Mouse (Mus musculus) adrenal gland, postnatal 36 days (tissue): ENCODE data around the gene Plcb1. TPM values are rescaled to one million over a fixed set of nuclear protein-coding genes. Genes with fewer than 3 reads are reported as not detected.

Source experiments
- DNase-seq, 2 experiments: peaks; one replicate each; pipeline ENCODE4 v3.0.0; 2021; ENCODE audit warnings: mixed read lengths in 1 of 2
- total RNA-seq, 2 experiments: library from RNA; stranded (reverse); gene quantifications; 2 replicates each; pipeline ENCODE4 v1.2.3; 2021

Plcb1 gene
- total RNA-seq, 2 experiments from 2014 or later = 87.4 to 93.4 TPM

DNA sequence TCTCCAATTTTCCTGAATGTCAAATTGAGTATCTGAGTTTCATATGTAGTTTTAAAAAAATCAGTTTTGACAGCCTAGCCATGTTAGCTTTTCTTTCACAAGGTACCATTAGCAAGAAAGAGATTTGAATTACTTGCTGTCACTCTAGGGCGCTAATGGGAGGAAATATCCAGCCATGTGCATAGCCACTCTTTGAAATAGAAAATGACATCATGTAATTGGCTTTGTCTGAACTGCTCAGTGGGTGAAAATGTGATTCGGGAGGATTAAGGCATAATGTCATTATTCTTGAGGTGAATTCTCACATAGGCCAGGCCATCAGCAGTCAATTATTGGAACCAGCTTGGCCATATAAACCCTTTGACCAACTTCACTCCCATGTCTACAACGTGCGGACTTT lies 285.5 kb downstream of the Plcb1 start:
- no peak for DNase-seq

DNA sequence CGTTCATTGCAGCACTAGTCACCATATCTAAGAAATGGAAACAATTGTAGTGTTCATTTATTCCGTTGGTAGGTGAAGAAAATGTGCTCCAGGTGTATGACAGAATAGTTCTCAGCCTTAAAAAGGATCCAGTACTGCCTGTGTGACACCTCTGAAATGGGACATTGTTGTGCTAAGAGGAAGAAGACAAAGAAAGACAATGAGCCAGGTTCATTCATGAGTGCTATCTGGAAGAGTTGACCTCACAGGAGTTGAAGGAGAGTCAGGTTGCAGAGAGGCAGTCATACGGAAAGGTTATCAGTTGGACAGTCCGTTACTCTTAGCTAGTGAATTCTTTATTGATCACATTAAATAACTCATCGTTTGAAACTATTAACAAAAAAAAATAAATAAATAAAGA lies 286.6 kb downstream of the Plcb1 start:
- DNase-seq = no peak

- no peak for DNase-seq
These were observed 287.1 kb downstream of the Plcb1 start for GRCm38 (mm10) chr2:135073014-135073413.

DNA sequence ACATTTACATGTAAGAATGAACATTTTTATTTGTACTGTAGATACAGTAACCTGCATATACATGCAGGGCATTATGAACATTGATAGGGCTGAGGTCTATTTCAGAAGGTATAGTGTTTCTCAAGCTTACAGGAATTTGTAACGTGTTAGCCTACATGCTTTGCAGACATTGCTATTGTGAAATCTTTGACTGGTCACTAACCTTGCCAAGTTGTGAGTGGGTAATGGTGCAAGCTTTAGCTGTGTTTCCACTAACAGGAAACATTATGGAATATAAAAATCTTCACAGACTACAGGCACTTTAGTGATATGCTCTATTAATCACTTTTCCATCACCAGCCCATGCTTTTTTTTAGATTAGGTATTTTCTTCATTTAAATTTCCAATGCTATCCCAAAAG lies 289.5 kb downstream of the Plcb1 start:
- DNase-seq = no peak

GRCm38 (mm10) chr2:135092588-135093162 lies 306.8 kb downstream of the Plcb1 start:
- peak in 1 of 2 experiments; percentile 18 for DNase-seq

GRCm38 (mm10) chr2:135101292-135101691 lies 315.4 kb downstream of the Plcb1 start:
- DNase-seq = no peak

- no peak for DNase-seq
These were observed 316.1 kb downstream of the Plcb1 start for GRCm38 (mm10) chr2:135101943-135102342.

DNA sequence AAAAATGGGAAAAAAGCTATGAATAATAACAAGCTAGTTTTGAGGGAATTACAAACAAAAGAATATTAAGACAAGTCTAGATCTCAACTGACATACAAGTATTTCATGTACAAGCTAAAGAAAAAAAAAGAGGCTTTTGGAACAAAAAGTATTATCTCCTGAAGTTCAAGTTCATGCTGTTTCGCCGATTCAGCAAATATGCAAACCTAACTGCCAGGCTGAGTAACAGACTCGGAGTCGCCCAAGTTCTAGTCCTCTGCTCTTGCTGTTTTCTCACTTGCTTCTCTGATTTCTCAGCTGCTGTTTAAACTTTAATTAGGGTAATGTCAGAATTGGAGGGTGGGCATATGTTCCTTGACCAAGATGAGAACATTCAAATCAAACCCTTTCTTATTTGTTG lies 320.8 kb downstream of the Plcb1 start:
- no peak for DNase-seq

DNA sequence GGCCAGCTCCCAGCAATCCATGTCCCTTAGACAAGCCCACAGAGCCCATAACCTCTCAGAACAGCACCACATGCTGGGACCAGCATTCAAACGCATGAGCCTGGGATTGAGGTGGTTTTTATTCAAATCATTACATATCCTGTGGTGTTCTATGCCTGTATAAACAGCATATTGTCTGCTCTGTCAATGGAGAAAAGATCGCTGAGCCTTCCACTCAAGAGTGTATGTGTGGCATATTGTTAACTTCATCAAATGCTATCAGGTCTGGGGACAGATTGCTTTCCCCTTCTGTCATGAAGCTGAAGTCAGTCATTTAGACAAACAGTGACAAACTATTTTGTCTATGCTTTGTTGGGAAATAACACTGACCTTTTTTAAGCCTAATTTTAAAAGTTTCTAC lies 322.7 kb downstream of the Plcb1 start:
- no peak for DNase-seq

DNA sequence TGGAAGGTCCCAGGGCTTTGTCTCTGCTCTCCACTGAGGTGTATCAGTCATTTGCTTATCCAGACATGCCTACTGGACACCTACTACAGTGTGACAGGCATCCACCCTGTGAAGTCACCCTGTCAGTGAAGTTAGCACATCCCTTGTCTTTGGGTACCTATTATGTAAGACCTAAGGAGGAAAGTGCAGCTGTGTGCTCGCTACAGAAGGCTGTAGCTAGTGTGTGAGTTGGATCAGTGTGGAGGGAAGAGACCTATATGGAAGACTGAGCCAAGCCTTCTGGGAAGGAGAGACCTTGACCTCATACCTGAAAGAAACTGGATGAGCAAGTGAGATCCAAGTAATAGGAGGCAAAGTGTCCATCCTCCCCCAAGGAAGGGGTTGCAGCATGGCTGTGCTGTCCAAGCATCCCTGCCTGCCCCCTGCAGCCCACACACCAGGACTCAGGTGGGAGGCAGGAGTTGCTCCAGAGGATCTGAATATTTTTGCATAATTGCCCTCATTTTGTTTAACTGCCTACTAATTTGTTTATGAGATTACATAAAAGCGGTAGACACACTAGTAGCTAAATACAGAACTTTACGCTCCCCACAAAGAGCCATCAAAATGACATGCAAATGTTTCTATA lies 328.7 kb downstream of the Plcb1 start:
- no peak for DNase-seq

- DNase-seq = no peak
These were observed 337.2 kb downstream of the Plcb1 start for GRCm38 (mm10) chr2:135123057-135123456.

- DNase-seq = no peak
These were observed 338.0 kb downstream of the Plcb1 start for GRCm38 (mm10) chr2:135123695-135124343.

DNA sequence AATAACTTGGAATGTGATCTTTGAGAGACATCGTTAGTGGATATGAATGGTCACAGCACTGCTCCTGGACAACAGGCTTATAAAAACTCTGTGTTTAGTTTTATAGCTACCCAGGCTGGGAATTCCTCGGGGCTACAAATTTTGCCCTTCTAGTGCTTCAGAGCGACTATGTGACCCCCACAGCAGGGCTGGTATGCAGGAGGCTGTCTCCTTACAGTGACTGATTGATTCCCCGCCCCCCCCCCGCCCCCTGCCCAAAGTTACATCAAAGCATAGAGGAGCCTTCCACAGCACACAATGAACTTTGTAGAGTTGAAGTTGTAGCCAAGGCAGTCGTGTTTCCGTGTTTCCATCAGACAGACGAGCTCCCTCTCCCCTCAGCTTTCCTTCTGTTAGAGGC lies 354.7 kb downstream of the Plcb1 start:
- DNase-seq = no peak

- DNase-seq = no peak
These were observed 366.4 kb downstream of the Plcb1 start for GRCm38 (mm10) chr2:135152289-135152688.

- DNase-seq = no peak
These were observed 367.4 kb downstream of the Plcb1 start for GRCm38 (mm10) chr2:135153248-135153647.

DNA sequence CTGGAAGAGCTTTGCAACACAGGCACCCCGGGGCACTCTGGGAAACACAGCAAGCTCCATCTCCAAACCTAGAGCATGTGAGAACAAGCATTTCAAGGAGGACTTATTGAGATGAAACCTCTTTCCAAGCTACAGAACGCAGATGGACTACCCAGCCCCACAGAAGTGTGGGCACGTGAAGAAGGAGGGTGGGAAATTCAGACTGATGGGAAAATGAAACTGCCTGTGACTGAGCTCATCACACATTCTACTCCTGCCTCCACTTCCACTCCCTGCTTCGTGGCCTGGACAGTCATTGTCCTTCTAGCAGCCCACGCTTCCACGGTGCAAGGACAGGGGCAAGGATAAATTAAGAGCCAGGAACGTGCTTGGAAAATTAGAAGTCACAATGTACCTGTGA lies 370.2 kb downstream of the Plcb1 start:
- DNase-seq = peak in 1 of 2 experiments; percentile 24

DNA sequence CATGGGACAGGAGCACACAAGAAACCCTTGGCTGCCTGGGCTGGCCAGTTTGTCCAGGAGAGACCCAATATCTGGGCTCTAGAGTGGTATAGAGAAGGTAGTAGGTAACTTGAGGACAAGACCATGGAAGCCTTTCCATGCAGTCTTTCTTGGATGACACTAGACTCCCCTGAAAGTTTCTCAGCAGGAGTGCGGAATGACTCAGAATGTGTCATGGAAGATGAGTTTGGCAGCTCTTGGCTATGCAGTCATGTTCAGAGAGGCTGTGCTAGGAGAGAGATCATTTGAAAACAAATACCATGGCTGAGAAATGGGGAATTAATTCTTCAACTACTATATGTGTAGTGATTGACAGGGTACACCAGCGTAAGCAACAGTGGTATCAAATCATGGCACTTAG lies 372.1 kb downstream of the Plcb1 start:
- DNase-seq = peak; percentile 37 to 45

GRCm38 (mm10) chr2:135161673-135162072 lies 375.8 kb downstream of the Plcb1 start:
- DNase-seq = no peak

GRCm38 (mm10) chr2:135165512-135165911 lies 379.6 kb downstream of the Plcb1 start:
- no peak for DNase-seq

GRCm38 (mm10) chr2:135175544-135175943 lies 389.7 kb downstream of the Plcb1 start:
- DNase-seq = no peak

GRCm38 (mm10) chr2:135187659-135188058 lies 401.8 kb downstream of the Plcb1 start:
- no peak for DNase-seq

DNA sequence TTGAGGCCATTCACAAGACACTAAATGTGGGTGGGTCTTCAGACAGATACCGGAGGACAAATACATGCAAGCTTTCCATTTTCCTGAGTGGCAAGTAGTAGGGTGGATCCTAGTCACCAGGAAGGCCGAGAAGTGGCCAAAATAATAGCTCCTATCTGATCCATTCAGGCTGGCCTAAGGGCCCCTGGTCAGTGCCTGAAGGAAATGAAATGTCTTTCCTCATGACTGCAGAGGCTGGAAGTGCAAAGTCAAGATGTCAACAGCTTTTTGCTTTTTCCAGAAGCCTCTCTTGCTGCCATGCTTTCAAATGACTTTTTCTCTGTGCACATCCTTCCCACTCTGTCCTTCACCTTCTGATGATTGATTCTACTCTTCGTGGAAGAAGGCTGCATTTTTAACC lies 415.0 kb downstream of the Plcb1 start:
- no peak for DNase-seq

DNA sequence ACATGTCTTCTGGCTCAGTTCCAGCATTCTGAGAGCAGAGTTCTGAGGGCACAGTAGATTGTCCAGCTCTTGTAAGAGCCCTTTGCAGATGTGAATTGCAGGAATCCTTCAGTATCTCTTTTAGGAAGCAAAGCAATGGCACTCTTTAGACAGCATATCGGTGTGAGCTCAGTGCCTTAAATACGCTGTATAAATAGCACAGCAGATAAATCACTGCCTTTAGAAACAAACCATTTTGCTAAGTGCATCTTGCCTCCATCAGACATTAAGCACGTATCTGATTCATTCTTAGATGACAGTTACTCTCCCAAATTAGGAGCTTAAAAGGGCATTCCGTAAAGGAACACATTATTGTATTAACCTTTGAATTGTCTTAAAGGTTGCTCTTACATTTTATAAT lies 416.5 kb downstream of the Plcb1 start:
- DNase-seq = no peak
